Mouse (Mus musculus) T-cell, adult 2 months (primary cell): Measurements from ENCODE around the gene Samd8.

Experiments
- DNase-seq: peaks from one replicate; pipeline ENCODE4 v3.0.0; 2022; ENCODE audit warnings: low spot score

The Samd8 gene

DNA sequence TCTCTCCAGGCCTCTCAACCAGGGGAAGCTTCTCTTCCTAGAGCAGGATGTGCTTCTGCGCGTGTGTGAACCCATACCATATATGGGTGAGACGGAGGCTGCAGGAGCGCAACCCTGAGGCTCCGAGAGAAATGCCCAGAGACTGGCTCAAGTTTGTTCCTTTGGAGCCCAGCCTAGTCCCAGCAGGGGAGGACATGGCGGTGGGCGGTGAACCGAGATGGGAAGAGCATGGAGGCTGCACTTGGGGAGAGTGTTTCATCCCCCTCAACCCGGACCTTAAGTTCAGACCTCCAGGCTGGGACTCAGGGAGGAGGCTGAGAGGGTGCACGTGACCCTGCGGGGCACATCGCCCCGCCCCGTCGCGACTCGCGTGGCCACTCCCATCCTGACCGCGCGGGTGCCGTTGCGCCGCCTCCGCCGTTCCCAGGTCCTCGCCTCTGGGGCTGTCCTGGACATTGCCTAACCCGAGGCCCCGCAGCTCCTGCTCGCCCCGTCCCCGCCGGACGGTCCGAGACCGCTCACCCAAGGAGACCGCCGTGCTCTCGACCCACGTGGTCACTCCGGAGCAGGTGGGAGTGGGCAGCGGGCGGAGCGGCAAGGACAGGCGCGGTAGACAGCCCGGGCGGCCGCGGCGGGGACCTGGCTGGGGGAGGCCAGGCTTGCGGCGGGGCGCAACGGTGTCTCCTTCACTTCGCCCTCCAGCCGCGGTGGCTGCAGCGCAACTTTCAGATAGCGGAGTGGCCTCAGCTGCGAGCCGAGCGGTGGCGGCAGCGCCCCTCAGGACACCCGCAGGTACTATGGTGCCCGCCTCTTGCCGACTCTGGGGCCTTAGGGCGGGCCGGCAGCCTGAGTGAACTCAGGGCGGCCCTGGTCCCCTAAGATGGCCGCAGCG lies 80.8 kb downstream of the Samd8 start:
- DNase-seq = peak; percentile 95

DNA sequence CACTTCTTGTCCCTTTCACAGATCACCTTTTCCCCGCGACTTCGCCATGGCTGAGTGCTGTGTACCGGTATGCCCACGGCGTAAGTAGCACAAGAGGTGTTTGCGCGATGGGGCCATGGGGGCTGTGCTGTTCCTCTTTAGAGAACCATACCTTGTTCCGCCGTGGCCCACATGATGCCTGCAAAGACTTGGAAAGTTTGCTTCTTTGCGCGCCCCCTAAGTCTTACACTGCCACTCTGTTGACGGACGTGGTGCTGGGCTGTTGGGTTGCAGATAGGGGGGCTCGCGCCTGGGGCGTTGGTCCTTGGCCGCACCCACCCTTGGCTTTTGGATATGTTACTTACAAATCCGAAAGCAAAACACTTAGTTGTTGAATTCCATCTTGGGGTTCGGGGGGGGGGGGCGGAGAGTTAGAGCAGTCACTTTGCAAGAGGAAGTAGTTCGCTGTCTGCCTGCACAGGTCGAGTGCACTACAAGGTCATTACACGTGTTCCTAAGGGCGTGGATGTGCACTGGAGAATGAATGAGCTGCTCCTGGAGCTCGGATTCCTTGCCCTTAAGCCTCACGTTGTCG lies 81.6 kb downstream of the Samd8 start:
- DNase-seq = peak; percentile 30

DNA sequence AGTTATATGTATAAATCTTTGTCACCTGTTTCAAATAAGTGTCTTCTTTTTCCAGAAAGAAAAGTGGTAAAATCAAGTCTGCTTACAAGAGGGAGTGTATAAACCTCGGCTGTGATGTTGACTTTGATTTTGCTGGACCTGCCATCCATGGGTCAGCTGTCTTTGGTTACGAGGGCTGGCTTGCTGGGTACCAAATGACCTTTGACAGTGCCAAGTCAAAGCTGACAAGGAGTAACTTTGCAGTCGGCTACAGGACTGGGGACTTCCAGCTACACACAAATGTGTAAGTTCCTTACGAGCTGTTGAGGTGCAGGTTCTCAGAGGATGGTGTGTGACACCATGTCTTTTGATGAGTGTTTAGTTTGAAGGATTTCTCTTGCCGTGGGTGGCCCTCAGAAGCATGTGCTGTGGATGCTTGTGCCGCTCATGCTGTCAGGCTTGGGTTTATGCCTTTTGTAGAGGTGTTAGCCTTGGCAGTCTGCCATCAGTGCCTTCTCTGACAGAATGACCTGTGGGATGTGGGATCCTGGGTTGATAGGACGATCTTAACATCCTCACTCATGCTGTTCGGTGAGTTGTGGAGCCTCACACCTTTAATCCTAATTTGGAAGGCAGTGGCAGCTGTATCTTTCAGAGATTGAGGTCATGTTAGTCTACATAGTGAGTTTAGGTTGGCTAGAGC lies 88.1 kb downstream of the Samd8 start:
- DNase-seq = no peak

DNA sequence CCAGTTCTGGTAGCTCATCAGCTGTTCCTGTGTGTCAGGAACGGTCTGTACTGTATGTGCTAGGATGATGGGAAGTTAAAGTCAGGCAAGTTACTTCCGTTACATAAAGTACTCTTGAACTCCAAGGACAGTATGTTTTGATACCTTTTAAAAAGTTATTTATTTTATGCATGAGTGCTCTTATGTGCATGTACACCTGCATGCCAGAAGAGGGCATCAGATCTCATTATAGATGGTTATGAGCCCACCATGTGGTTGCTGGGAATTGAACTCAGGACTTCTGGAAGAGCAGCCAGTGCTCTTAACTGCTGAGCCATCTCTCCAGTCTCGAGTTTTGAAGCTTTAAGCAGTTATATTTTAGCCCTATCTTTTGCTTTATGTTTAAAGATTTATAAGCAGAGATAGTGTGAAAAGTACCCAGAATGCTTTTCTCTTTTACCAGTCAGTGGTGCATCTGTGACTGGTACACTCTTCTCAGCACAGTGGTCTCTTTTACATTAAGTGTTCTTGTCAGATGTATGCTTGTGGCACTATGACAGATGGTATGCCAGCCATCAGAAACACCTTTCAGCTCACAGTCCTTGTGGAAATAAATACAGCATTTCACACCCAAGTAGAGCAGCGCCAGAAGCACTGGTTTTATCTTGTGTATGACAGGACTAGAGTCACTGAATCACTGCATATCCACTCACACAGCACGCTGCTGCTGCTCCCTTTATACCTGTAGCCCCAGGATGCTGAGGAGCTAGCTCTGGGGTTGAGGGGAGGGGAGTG lies 91.7 kb downstream of the Samd8 start:
- DNase-seq = no peak

DNA sequence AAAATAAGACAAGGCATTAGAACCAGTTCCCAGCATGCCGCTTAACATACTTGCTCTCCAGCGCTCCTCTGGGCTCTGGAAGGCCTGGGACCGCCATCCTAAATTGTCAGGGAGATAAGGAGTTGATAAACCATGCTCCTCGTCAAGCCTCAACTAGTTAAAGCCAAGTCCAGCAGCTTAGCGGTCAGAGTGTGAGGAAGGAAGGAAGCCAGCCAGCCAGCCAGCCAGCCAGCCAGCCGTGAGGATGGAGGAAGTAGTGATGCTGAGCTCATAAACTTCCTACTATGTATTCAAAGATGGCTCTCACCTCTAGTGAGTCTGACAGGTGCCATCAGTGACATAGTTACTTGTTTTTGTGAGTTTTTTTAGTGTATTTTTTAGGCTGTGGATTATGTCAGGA lies 92.9 kb downstream of the Samd8 start:
- DNase-seq = no peak

DNA sequence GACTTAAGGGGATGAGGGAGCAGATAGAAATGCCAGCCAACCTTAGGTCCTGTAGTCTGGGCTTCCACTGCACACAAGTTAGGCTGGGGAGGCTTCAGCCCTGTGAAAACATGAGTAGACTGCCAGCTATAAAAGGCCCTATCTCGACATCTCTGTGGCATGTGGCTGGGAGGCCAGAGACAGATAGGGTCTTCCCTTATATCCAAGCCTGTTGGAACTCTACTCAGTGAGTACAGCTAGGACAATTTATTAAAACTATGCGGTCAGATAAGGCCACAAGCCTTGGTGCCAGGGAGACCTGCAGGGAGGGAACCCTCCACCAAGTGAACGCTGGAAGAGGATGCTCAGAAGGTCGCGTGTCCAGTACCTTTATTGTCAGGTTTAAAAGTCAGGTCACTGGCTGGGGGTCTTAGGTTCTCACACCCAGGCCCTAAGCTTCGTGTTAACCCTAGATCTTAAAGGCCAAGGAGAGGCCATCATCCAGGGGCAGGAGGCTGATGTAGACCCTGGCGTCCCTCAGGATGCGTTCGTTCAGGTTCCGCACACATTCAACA lies 96.6 kb downstream of the Samd8 start:
- no peak for DNase-seq

DNA sequence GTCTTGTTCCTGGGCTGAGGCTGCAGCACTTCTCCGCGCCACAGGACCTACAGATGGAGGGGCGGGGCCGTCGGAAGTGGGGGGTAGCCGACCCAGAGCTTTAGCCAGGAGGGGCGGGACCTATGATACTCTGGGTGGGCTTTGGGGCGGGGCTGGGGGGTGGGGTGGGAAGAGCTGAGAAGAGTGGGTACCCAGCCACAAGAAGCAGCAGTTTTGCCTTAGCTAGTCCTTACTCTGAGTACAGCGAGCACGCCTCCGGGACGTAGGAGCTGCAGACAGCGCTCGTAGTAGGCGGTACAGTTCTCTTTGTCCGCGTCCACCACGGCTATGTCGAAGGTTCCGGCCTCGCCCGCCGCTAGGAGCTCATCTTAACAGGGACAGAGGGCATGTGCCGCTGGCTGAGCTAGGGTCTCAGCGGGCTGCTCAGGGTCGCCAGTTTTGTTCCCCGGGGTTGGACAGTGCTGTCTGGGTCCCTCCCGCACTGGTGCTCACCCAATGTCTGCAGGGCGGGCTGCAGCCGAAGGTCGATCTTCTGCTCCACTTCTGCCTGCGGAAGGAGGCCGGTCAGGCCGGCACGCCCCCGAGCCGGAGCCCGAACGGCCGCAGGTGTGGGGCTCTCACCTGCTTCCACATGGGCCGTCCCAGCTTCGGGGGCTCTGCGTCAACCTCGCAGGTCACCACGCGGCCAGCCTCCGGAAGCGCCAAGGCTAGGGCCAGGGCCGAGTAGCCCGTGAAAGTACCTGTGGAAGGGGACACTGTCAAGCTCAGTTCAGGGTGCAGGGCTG lies 97.2 kb downstream of the Samd8 start:
- peak; percentile 18 for DNase-seq
